Mouse (Mus musculus): Measurements from ENCODE around the gene Rcl1. TPM values are rescaled to one million over a fixed set of nuclear protein-coding genes. Genes with fewer than 3 reads are reported as not detected.
A peak's percentile ranks its signal among the peaks of the same experiment; 100 is the strongest.

The Rcl1 gene
- polyA plus RNA-seq, 1 experiment = 53.3 TPM

DNA sequence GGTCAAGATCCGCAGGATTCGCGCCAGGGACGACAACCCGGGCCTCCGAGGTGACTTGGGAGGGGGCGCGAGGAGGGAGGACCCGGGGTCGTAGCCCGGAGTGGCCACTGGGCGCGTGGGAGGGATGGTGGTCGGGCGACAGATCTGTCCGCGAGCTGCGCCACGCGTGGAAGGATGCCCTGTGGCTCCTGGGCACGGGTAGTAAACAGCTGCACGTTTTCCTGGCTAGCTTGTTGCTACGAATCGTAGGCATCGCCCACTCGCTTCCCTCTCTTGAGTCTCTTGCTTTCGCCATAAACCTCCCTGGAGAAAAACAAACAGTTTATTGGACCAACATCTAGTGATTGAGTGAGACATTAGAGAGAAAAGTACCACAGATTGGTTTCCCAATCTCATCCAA is 416 bp downstream of the Rcl1 start:
- TF ChIP-seq POLR2A (IDR thresholded peaks at IDR 0.05; ENCODE audit: insufficient read depth, low read length) = no peak
- TF ChIP-seq EP300 (IDR thresholded peaks at IDR 0.05; ENCODE audit: insufficient read depth, low read depth, low read length) = no peak
- no peak for TF ChIP-seq CTCF (IDR thresholded peaks at IDR 0.05; ENCODE audit: low read depth, low read length)
- H3K4me1 ChIP-seq (ENCODE audit: control insufficient read depth, insufficient read depth, low read length) = peaks cover 4% of the 10 kb centered on the region
- peak overlapping the region; percentile 94 for H3K4me3 ChIP-seq (ENCODE audit: low read depth, low read length)
- H3K27ac ChIP-seq (ENCODE audit: insufficient read depth, low read length) = no peak overlapping the region
- H3K36me3 ChIP-seq (ENCODE audit: control insufficient read depth, insufficient read depth, low read length, poor library complexity, severe bottlenecking) = peaks cover 3% of the 10 kb centered on the region; the same call in 1 of the 2 replicates
- H3K9me3 ChIP-seq (replicated peaks; ENCODE audit: control insufficient read depth, insufficient read depth, low read length, poor library complexity, severe bottlenecking) = no peaks in the 10 kb centered on the region
- H3K27me3 ChIP-seq (ENCODE audit: control insufficient read depth, insufficient read depth, low read length, poor library complexity, severe bottlenecking) = no peaks in the 10 kb centered on the region; the same call in 1 of the 2 replicates
- H3K9ac ChIP-seq (ENCODE audit: low read depth, poor library complexity, severe bottlenecking) = peak overlapping the region; percentile 75

DNA sequence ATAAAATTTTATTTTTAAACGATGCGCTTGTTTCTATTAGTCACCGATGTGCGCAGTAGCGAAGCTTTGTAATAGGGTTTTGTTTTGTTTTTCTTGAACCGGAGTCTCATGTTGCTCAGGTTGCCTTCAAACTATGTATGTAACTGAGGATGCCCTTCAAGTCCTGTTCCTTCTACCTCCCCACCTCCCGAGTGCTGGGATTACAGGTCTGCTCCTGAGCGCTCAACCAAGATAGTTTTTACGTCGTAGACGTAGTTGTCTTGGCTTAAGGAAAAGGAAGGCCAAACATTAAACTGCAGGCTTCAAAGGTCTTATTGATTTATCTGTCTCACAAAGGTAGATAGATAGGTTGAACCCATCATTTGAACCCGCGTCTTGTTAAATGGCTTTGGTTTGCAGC is 923 bp downstream of the Rcl1 start:
- H3K9me3 ChIP-seq (replicated peaks; ENCODE audit: control insufficient read depth, insufficient read depth, low read length, poor library complexity, severe bottlenecking) = no peaks in the 10 kb centered on the region
- H3K27ac ChIP-seq (ENCODE audit: insufficient read depth, low read length) = no peak overlapping the region
- H3K4me3 ChIP-seq (ENCODE audit: low read depth, low read length) = peak overlapping the region; percentile 94
- peak overlapping the region; percentile 75 for H3K9ac ChIP-seq (ENCODE audit: low read depth, poor library complexity, severe bottlenecking)
- H3K4me1 ChIP-seq (ENCODE audit: control insufficient read depth, insufficient read depth, low read length) = peaks cover 4% of the 10 kb centered on the region
- peaks cover 3% of the 10 kb centered on the region; the same call in 1 of the 2 replicates for H3K36me3 ChIP-seq (ENCODE audit: control insufficient read depth, insufficient read depth, low read length, poor library complexity, severe bottlenecking)
- TF ChIP-seq CTCF (IDR thresholded peaks at IDR 0.05; ENCODE audit: low read depth, low read length) (no peak), POLR2A (IDR thresholded peaks at IDR 0.05; ENCODE audit: insufficient read depth, low read length) (no peak), EP300 (IDR thresholded peaks at IDR 0.05; ENCODE audit: insufficient read depth, low read depth, low read length) (no peak)
- H3K27me3 ChIP-seq (ENCODE audit: control insufficient read depth, insufficient read depth, low read length, poor library complexity, severe bottlenecking) = no peaks in the 10 kb centered on the region; the same call in 1 of the 2 replicates

DNA sequence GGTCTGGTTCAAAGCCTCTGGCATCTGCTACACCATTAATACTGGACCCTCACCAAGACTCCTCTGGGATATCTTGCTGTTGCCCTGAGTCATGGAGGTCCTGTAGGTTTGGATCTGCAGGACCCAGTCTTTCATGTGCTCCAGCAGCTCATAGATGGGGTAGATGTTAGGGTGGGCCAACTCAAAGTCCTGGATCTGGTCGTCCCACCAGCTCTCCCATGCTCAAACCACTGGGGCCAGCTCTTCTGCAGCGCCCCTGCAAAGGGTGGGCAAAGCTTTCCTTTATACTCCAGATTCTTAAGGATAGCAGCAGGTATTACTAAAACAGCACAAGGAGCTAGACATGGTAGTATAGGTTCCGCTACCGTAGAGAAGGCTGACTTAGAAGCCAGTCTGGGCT is 4.6 kb downstream of the Rcl1 start:
- Histone ChIP-seq H3K27me3 (ENCODE audit: control insufficient read depth, insufficient read depth, low read length, poor library complexity, severe bottlenecking) (no peaks in the 10 kb centered on the region), H3K4me3 (ENCODE audit: low read depth, low read length) (no peak overlapping the region), H3K36me3 (ENCODE audit: control insufficient read depth, insufficient read depth, low read length, poor library complexity, severe bottlenecking) (peaks cover 3% of the 10 kb centered on the region; the same call in 1 of the 2 replicates), H3K27ac (ENCODE audit: insufficient read depth, low read length) (no peak overlapping the region), H3K4me1 (ENCODE audit: control insufficient read depth, insufficient read depth, low read length) (peaks cover 4% of the 10 kb centered on the region), H3K9ac (ENCODE audit: low read depth, poor library complexity, severe bottlenecking) (no peak overlapping the region), H3K9me3 (replicated peaks; ENCODE audit: control insufficient read depth, insufficient read depth, low read length, poor library complexity, severe bottlenecking) (no peaks in the 10 kb centered on the region)
- no peak for TF ChIP-seq CTCF (IDR thresholded peaks at IDR 0.05; ENCODE audit: low read depth, low read length)
- no peak for TF ChIP-seq POLR2A (IDR thresholded peaks at IDR 0.05; ENCODE audit: insufficient read depth, low read length)
- TF ChIP-seq EP300 (IDR thresholded peaks at IDR 0.05; ENCODE audit: insufficient read depth, low read depth, low read length) = no peak

DNA sequence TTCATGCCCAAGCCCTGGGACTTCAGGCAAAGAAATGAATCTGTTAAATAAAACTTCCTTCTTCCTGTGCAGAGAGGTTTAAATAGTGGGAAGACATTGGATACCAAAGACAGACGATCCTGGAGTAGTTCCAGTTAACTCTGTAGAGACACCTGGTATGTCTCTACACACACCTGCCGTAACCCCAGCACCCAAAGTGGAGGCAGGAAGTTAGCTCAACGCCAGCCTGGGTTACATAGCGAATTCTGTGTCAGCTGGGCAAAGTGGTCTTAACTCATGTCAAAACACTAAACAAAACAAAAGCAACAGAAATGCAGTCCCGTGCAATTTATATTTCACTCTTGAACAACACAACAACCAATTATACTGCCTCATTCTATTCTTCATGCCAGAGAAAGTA is 5.1 kb downstream of the Rcl1 start:
- no peak overlapping the region for H3K9ac ChIP-seq (ENCODE audit: low read depth, poor library complexity, severe bottlenecking)
- H3K27ac ChIP-seq (ENCODE audit: insufficient read depth, low read length) = no peak overlapping the region
- H3K4me3 ChIP-seq (ENCODE audit: low read depth, low read length) = no peak overlapping the region
- no peaks in the 10 kb centered on the region for H3K27me3 ChIP-seq (ENCODE audit: control insufficient read depth, insufficient read depth, low read length, poor library complexity, severe bottlenecking)
- TF ChIP-seq EP300 (IDR thresholded peaks at IDR 0.05; ENCODE audit: insufficient read depth, low read depth, low read length) (no peak), POLR2A (IDR thresholded peaks at IDR 0.05; ENCODE audit: insufficient read depth, low read length) (no peak), CTCF (IDR thresholded peaks at IDR 0.05; ENCODE audit: low read depth, low read length) (no peak)
- H3K9me3 ChIP-seq (replicated peaks; ENCODE audit: control insufficient read depth, insufficient read depth, low read length, poor library complexity, severe bottlenecking) = no peaks in the 10 kb centered on the region
- peaks cover 3% of the 10 kb centered on the region; the same call in 1 of the 2 replicates for H3K36me3 ChIP-seq (ENCODE audit: control insufficient read depth, insufficient read depth, low read length, poor library complexity, severe bottlenecking)
- peaks cover 4% of the 10 kb centered on the region for H3K4me1 ChIP-seq (ENCODE audit: control insufficient read depth, insufficient read depth, low read length)

DNA sequence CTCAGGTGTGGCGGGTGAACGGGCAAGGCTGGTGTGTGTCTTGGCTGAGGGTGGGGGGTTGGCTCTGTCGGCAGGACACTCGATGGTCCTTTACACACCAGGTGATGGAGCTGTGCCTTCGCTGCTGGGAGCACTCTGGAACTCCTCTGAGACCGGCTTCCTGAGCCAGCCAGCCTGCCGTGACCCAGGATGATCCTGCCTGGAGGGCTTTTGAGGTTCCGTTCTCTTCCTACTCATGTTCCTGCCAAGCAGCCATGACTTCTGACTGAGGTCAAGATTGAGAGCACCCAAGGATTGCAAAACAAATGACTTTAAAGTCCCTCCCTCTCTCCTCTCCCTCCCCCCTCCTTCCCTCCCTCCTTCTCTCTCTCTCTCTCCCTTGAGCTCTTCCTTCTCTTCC is 11.5 kb downstream of the Rcl1 start:
- Histone ChIP-seq H3K9me3 (replicated peaks; ENCODE audit: control insufficient read depth, insufficient read depth, low read length, poor library complexity, severe bottlenecking) (no peaks in the 10 kb centered on the region), H3K9ac (ENCODE audit: low read depth, poor library complexity, severe bottlenecking) (no peak overlapping the region), H3K4me1 (ENCODE audit: control insufficient read depth, insufficient read depth, low read length) (no peaks in the 10 kb centered on the region), H3K36me3 (ENCODE audit: control insufficient read depth, insufficient read depth, low read length, poor library complexity, severe bottlenecking) (peaks cover 1% of the 10 kb centered on the region), H3K4me3 (ENCODE audit: low read depth, low read length) (peak overlapping the region; percentile 6; the same call in 1 of the 2 replicates), H3K27ac (ENCODE audit: insufficient read depth, low read length) (no peak overlapping the region), H3K27me3 (ENCODE audit: control insufficient read depth, insufficient read depth, low read length, poor library complexity, severe bottlenecking) (no peaks in the 10 kb centered on the region)
- TF ChIP-seq CTCF (IDR thresholded peaks at IDR 0.05; ENCODE audit: low read depth, low read length) (no peak), EP300 (IDR thresholded peaks at IDR 0.05; ENCODE audit: insufficient read depth, low read depth, low read length) (no peak), POLR2A (IDR thresholded peaks at IDR 0.05; ENCODE audit: insufficient read depth, low read length) (no peak)

DNA sequence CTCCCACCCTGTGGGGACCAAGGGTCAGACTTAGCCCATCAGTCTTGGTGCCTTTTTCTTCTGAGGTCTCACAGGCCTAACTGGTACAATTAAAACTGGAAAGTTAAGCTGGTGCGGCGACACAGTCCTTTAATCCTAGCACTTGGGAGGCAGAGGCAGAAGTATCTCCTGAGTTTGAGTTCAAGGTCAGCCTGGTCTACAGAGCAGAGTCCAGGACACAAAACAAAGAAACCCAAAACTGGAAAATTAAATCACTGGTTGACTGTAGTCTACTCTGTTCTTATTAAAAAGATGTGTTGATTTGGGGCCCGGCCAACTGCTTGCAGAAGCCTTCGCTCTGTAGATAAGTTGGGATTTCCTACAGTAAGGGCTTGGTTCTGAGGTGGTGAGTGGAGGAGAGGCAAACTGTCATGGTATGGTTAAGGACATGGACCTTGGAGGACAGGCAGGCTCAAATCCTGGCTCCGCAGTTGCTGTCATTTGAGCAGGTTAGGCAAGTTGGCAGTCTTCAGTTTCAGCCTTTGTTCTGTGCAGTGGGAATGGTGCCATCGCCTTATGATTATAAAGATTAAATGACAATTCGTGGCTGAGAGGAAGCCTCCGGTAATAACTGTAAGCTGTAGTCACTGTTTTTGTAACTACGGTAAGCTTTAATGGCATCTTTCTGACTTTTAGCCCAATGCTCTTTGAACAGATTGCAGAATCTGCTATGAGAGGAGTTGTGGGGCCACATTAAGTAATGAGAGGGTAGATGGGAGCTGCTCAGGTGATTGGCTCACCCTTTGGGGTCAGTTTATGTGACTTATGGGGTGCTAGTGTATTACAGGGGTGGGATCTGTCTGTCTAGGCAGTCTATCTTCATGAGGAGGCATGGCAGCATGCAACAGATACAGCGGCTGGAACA is 12.8 kb downstream of the Rcl1 start:
- H3K4me1 ChIP-seq (ENCODE audit: control insufficient read depth, insufficient read depth, low read length) = no peaks in the 10 kb centered on the region
- peaks cover 14% of the 10 kb centered on the region for H3K36me3 ChIP-seq (ENCODE audit: control insufficient read depth, insufficient read depth, low read length, poor library complexity, severe bottlenecking)
- TF ChIP-seq CTCF (IDR thresholded peaks at IDR 0.05; ENCODE audit: low read depth, low read length) = no peak
- no peak for TF ChIP-seq POLR2A (IDR thresholded peaks at IDR 0.05; ENCODE audit: insufficient read depth, low read length)
- no peak for TF ChIP-seq EP300 (IDR thresholded peaks at IDR 0.05; ENCODE audit: insufficient read depth, low read depth, low read length)

More for the DNA sequence above, 12.8 kb downstream of the Rcl1 start:
- no peak overlapping the region for H3K9ac ChIP-seq (ENCODE audit: low read depth, poor library complexity, severe bottlenecking)
- H3K4me3 ChIP-seq (ENCODE audit: low read depth, low read length) = no peak overlapping the region
- no peak overlapping the region for H3K27ac ChIP-seq (ENCODE audit: insufficient read depth, low read length)
- H3K27me3 ChIP-seq (ENCODE audit: control insufficient read depth, insufficient read depth, low read length, poor library complexity, severe bottlenecking) = no peaks in the 10 kb centered on the region
- H3K9me3 ChIP-seq (replicated peaks; ENCODE audit: control insufficient read depth, insufficient read depth, low read length, poor library complexity, severe bottlenecking) = no peaks in the 10 kb centered on the region

Measured in ES-Bruce4 (cell line).